In genomic region chr12:17034671-17035070, GRCm38 (mm10) we compare ENCODE assay signal across 18 mouse cellular contexts. TPM values are rescaled to one million over a fixed set of nuclear protein-coding genes. Genes with fewer than 3 reads are reported as not detected.
DNase-seq lines count a peak whose midpoint lies in the region; ATAC-seq lines count a peak whose summit lies in the region.
"Had no signal": no experiment of that assay in that cellular context is flagged by ENCODE, and none has a peak within 500 bp of the region (broad histone marks: within the 10 kb centered on the region; RNA-seq: fewer than 3 reads in every experiment).

No protein-coding gene starts in this region.

- H3K4me3 ChIP-seq in midbrain, embryonic 11.5 days (ENCODE audit: low read depth, low read length): no peak overlapping the region
- H3K4me3 ChIP-seq in midbrain, embryonic 16.5 days (ENCODE audit: low read depth, low read length): no peak overlapping the region
- no peak overlapping the region for H3K4me3 ChIP-seq in forebrain, embryonic 12.5 days (replicated peaks)
- H3K4me3 ChIP-seq: embryonic facial prominence, embryonic 13.5 days; embryonic facial prominence, embryonic 15.5 days; erythroblast, embryonic 14.5 days; forebrain, embryonic 10.5 days; forebrain, embryonic 13.5 days; forebrain, embryonic 15.5 days had no signal

- H3K36me3 ChIP-seq in midbrain, embryonic 11.5 days (ENCODE audit: control insufficient read depth, insufficient read depth, low read length): no peaks in the 10 kb centered on the region
- H3K36me3 ChIP-seq in midbrain, embryonic 16.5 days (ENCODE audit: control insufficient read depth, insufficient read depth, low read length): no peaks in the 10 kb centered on the region
- H3K36me3 ChIP-seq in forebrain, embryonic 12.5 days (replicated peaks): no peaks in the 10 kb centered on the region
- H3K36me3 ChIP-seq: embryonic facial prominence, embryonic 13.5 days; embryonic facial prominence, embryonic 15.5 days; forebrain, embryonic 10.5 days; forebrain, embryonic 15.5 days had no signal

- no peak overlapping the region for H3K9ac ChIP-seq in midbrain, embryonic 11.5 days (ENCODE audit: low read length)
- H3K9ac ChIP-seq in midbrain, embryonic 16.5 days (ENCODE audit: low read depth, low read length): no peak overlapping the region
- no peak overlapping the region for H3K9ac ChIP-seq in forebrain, embryonic 12.5 days
- H3K9ac ChIP-seq: embryonic facial prominence, embryonic 13.5 days; embryonic facial prominence, embryonic 15.5 days; forebrain, embryonic 13.5 days; forebrain, embryonic 15.5 days; forebrain, postnatal 0 days had no signal

- intact Hi-C loops in heart, postnatal 36 days (cut with DNase I): loop anchor here (10.0 kb wide), 1 partner anchor 320 kb away; no protein-coding TSS in a partner anchor

- no peaks in the 10 kb centered on the region for H3K27me3 ChIP-seq in midbrain, embryonic 11.5 days (ENCODE audit: control insufficient read depth, insufficient read depth, low read length)
- no peaks in the 10 kb centered on the region for H3K27me3 ChIP-seq in midbrain, embryonic 16.5 days (ENCODE audit: control insufficient read depth, insufficient read depth, low read depth, low read length)
- H3K27me3 ChIP-seq in forebrain, embryonic 12.5 days: peaks cover 4% of the 10 kb centered on the region; the same call in 1 of the 2 replicates
- H3K27me3 ChIP-seq: embryonic facial prominence, embryonic 15.5 days; forebrain, embryonic 15.5 days had no signal

- ATAC-seq in midbrain, embryonic 11.5 days (ENCODE audit: low FRiP score): no peak
- no peak for ATAC-seq in midbrain, embryonic 16.5 days
- no peak for ATAC-seq in forebrain, embryonic 12.5 days (ENCODE audit: low FRiP score)
- ATAC-seq: CD4-positive, CD25-positive, alpha-beta regulatory T cell, adult 4 months; forebrain, embryonic 13.5 days; forebrain, embryonic 15.5 days; forebrain, postnatal 0 days had no signal

- no peaks in the 10 kb centered on the region for H3K9me3 ChIP-seq in midbrain, embryonic 11.5 days (ENCODE audit: control insufficient read depth, low read length)
- no peaks in the 10 kb centered on the region for H3K9me3 ChIP-seq in midbrain, embryonic 16.5 days (replicated peaks; ENCODE audit: control insufficient read depth, low read length, poor library complexity, severe bottlenecking)
- H3K9me3 ChIP-seq in forebrain, embryonic 12.5 days: no peaks in the 10 kb centered on the region
- H3K9me3 ChIP-seq: embryonic facial prominence, embryonic 13.5 days; embryonic facial prominence, embryonic 15.5 days; forebrain, embryonic 10.5 days; forebrain, embryonic 13.5 days; forebrain, embryonic 15.5 days had no signal

- H3K4me2 ChIP-seq in midbrain, embryonic 11.5 days: no peak overlapping the region
- H3K4me2 ChIP-seq in midbrain, embryonic 16.5 days (ENCODE audit: low read length): no peak overlapping the region
- no peak overlapping the region for H3K4me2 ChIP-seq in forebrain, embryonic 12.5 days
- H3K4me2 ChIP-seq: embryonic facial prominence, embryonic 13.5 days; embryonic facial prominence, embryonic 15.5 days; forebrain, embryonic 13.5 days; forebrain, embryonic 15.5 days had no signal

- no peaks in the 10 kb centered on the region for H3K4me1 ChIP-seq in midbrain, embryonic 11.5 days (ENCODE audit: control insufficient read depth, insufficient read depth, low read length)
- peaks cover 14% of the 10 kb centered on the region; the same call in 1 of the 2 replicates for H3K4me1 ChIP-seq in midbrain, embryonic 16.5 days (ENCODE audit: control insufficient read depth, insufficient read depth, low read length)
- H3K4me1 ChIP-seq in forebrain, embryonic 12.5 days: peaks cover 4% of the 10 kb centered on the region

- H3K27ac ChIP-seq in midbrain, embryonic 11.5 days (ENCODE audit: low read depth, low read length): no peak overlapping the region
- no peak overlapping the region for H3K27ac ChIP-seq in midbrain, embryonic 16.5 days (ENCODE audit: low read length)
- no peak overlapping the region for H3K27ac ChIP-seq in forebrain, embryonic 12.5 days
- H3K27ac ChIP-seq: embryonic facial prominence, embryonic 13.5 days; embryonic facial prominence, embryonic 15.5 days; forebrain, embryonic 10.5 days; forebrain, embryonic 13.5 days; forebrain, embryonic 15.5 days had no signal

- peak; percentile 65 for DNase-seq in midbrain, embryonic 11.5 days (ENCODE audit: low spot score, missing footprints)
- DNase-seq in MEL-GATA-1-ER (ENCODE audit: extremely low read depth, low read depth): peak; percentile 52
- no peak for DNase-seq in heart, postnatal 36 days
- DNase-seq: adrenal gland, adult 2 months; cerebellum, adult 11 months; cerebellum, adult 9-11 months had no signal

- 79% methylated on average over 5 of the region's 5 CpGs for WGBS in midbrain, embryonic 11.5 days
- 82% methylated on average over 5 of the region's 5 CpGs for WGBS in midbrain, embryonic 16.5 days
- WGBS in forebrain, embryonic 12.5 days: 87% methylated on average over 5 of the region's 5 CpGs

RNA-seq across cellular contexts. Expression of gene 2410004P03Rik, which starts 23.1 kb away (rescaled TPM):
- 0.57 and 1.0 TPM in 2 replicates for polyA plus RNA-seq in midbrain, embryonic 11.5 days (2014; fragmentation: Nextera tagmentation; extraction: Ambion mirVana)
- polyA plus RNA-seq in midbrain, embryonic 16.5 days (2015; fragmentation: Nextera tagmentation; extraction: Ambion mirVana): 5.7 and 10.5 TPM in 2 replicates
- total RNA-seq in heart, postnatal 36 days (2021): under 1 TPM in 1 of 2 experiments, not detected in 1; 0.22 TPM
- polyA plus RNA-seq in forebrain, embryonic 12.5 days (2016; fragmentation: Nextera tagmentation; extraction: Ambion mirVana): 0.85 and 1.5 TPM in 2 replicates
- total RNA-seq: adrenal gland, adult 2 months; adrenal gland, postnatal 25 days; adrenal gland, postnatal 4 days had no signal
- polyA plus RNA-seq: adrenal gland, adult 2 months; erythroblast, embryonic 14.5 days had no signal

RNA-seq across cellular contexts. Expression of gene Pqlc3, which starts 34.5 kb away (rescaled TPM):
- polyA plus RNA-seq in midbrain, embryonic 11.5 days (2014; fragmentation: Nextera tagmentation; extraction: Ambion mirVana): 3.0 and 3.1 TPM in 2 replicates
- polyA plus RNA-seq in midbrain, embryonic 16.5 days (2015; fragmentation: Nextera tagmentation; extraction: Ambion mirVana): 1.3 and 1.4 TPM in 2 replicates
- total RNA-seq in heart, postnatal 36 days (2021): 1 to 10 TPM; 4.0 to 4.9 TPM
- 3.3 TPM in 2 replicates for polyA plus RNA-seq in forebrain, embryonic 12.5 days (2016; fragmentation: Nextera tagmentation; extraction: Ambion mirVana)

Comparison
In these comparisons a context has a peak if more than half of its experiments do, and no peak if none do; other contexts are left out.
1. DNase-seq: peak in midbrain, embryonic 11.5 days (single experiment) and MEL-GATA-1-ER (single experiment); none in heart, postnatal 36 days (0 of 2).